Mouse (Mus musculus) lung, adult 10 weeks (tissue): ENCODE measurements around the gene Vmn2r61. TPM values are rescaled to one million over a fixed set of nuclear protein-coding genes. Genes with fewer than 3 reads are reported as not detected.

Experiments used
- polyA plus RNA-seq: library from polyadenylated mRNA; stranded (reverse); fragments of 350-450 nt; fragmentation: Illumina TruSeq; extraction: RNeasy Lipid Tissue Mini Kit (QIAGEN cat#74804); gene quantifications from one replicate; pipeline ENCODE4 v1.2.3, GENCODE M21; 2014; ENCODE audit warnings: low read depth, low replicate concordance; ENCODE audit not compliant: insufficient read depth

The Vmn2r61 gene
- not detected for polyA plus RNA-seq

DNA sequence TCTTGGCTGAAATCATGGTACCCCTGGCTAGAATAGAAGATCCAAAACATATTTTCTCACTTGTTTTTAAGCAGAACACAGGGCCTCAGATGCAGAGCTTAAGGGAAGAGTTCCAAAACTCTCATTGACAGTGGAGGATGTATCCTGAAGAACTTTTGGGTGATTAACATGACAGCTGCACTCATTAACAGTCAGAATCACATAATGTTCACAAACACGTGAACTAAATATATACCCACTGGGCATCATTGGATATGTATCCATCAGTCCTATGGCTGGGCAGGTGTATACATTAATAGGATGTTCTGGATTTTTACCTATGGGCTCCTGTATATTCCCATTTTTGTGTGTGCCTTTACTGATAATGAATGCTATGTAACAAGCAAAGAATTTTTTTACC is at the start of gene Vmn2r61:
Vmn2r61 (plus strand) TSS at position 301 of the 400 bp plus-strand sequence.

Other genes starting within 250 kb of the Vmn2r61 start
- gene Vmn2r59, start 201.0 kb upstream of the Vmn2r61 start, polyA plus RNA-seq, result not detected
- not detected for gene Vmn2r60, start 152.3 kb upstream of the Vmn2r61 start, polyA plus RNA-seq
- gene 4933421I07Rik, start 188.1 kb downstream of the Vmn2r61 start, polyA plus RNA-seq, result not detected
- gene Zfp141, start 245.7 kb downstream of the Vmn2r61 start, polyA plus RNA-seq, result 3.3 TPM